Mouse (Mus musculus): ENCODE measurements around the gene Itpkb.

DNA sequence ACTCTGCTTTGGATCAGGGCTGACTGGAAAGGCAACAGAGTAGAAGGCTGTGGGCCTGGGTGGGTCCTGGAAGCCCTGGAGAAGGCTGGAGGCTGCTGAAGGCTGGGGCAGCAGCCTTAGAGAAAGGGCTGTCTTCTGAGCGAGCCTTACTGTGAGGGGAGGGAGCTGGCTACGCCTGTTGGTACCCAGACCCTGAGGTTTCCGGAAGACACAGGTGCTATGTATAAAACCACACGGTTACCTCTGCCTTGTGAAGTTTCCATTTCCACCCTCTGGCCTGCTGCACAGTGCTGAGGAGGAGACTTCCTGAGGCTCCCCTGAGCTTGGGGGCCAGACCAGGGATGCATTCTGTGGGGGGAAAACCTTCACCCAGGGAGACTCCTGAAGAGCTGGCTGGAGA lies 25.9 kb downstream of the Itpkb start:
- TF ChIP-seq CTCF (IDR thresholded peaks at IDR 0.05; ENCODE audit: low read depth, low read length) (no peak), POLR2A (IDR thresholded peaks at IDR 0.05; ENCODE audit: borderline replicate concordance, low read depth, low read length) (no peak)
